14 mouse cellular contexts compared by ENCODE assay signal in the genomic region with DNA sequence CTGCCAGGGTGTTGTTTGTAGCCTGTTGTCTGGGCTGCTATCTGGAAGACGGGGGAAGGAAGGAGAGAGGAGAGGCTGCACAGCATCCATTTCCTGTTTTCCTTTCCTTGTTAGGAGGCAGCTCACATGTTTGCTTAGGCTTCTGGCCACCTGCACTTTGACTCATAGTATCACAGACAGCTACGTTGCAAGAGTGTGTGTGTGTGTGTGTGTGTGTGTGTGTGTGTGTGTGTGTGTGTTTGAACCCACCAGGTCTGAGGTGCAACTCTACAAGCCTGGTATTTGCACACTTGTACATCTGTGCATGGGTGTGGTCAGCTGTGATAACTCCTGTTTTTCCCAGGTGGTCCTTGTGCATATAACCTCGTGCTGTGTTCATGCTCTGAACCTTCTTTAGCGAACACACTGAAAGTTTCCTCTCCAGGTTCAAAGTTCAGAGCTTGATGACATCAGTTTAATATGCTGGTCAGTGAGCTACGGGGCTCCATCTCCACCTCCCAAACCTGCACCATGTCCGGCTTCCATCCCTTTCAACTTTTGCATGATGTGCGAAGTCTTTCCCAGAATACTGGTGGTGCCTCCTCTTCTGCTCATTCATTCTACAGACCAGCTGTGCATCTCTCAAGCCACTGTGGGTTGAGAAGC. TPM values are rescaled to one million over a fixed set of nuclear protein-coding genes. Genes with fewer than 3 reads are reported as not detected.
A peak's percentile ranks its signal among the peaks of the same experiment; 100 is the strongest.
DNase-seq lines count a peak whose midpoint lies in the region; ATAC-seq and TF ChIP-seq lines count a peak whose summit lies in the region.
"Had no signal": no experiment of that assay in that cellular context is flagged by ENCODE, and none has a peak within 500 bp of the region (broad histone marks: within the 10 kb centered on the region; RNA-seq: fewer than 3 reads in every experiment).

No protein-coding gene starts in this region.

- no peak overlapping the region for H3K9ac ChIP-seq in kidney, embryonic 15.5 days
- H3K9ac ChIP-seq in heart, embryonic 11.5 days (ENCODE audit: low read depth, low read length), result no peak overlapping the region
- H3K9ac ChIP-seq in intestine, postnatal 0 days (ENCODE audit: low read depth, low read length), result no peak overlapping the region
- H3K9ac ChIP-seq in liver, embryonic 16.5 days (ENCODE audit: low read depth, low read length), result no peak overlapping the region
- H3K9ac ChIP-seq: embryonic facial prominence, embryonic 13.5 days; forebrain, embryonic 13.5 days; hindbrain, embryonic 14.5 days had no signal

- 0 out of 2 replicates have a peak overlapping the region, but pooled peaks have one; percentile 18 for H3K27ac ChIP-seq in kidney, embryonic 15.5 days
- no peak overlapping the region for H3K27ac ChIP-seq in heart, embryonic 11.5 days (ENCODE audit: low read depth, low read length)
- peak overlapping the region; percentile 41 for H3K27ac ChIP-seq in intestine, postnatal 0 days (ENCODE audit: low read depth, low read length)
- no peak overlapping the region for H3K27ac ChIP-seq in liver, embryonic 16.5 days (ENCODE audit: low read length)
- H3K27ac ChIP-seq: embryonic facial prominence, embryonic 13.5 days; forebrain, embryonic 13.5 days; hindbrain, embryonic 14.5 days had no signal

- no peak overlapping the region for H3K4me3 ChIP-seq in kidney, embryonic 15.5 days (replicated peaks)
- no peak overlapping the region for H3K4me3 ChIP-seq in heart, embryonic 11.5 days (ENCODE audit: low read depth, low read length)
- no peak overlapping the region for H3K4me3 ChIP-seq in intestine, postnatal 0 days (ENCODE audit: low read depth, low read length)
- no peak overlapping the region for H3K4me3 ChIP-seq in liver, embryonic 16.5 days (ENCODE audit: low read depth, low read length)
- H3K4me3 ChIP-seq: embryonic facial prominence, embryonic 13.5 days; forebrain, embryonic 13.5 days had no signal

- no peaks in the 10 kb centered on the region for H3K36me3 ChIP-seq in kidney, embryonic 15.5 days
- H3K36me3 ChIP-seq in heart, embryonic 11.5 days (ENCODE audit: control insufficient read depth, insufficient read depth, low read length), result no peaks in the 10 kb centered on the region
- no peaks in the 10 kb centered on the region for H3K36me3 ChIP-seq in intestine, postnatal 0 days (ENCODE audit: control insufficient read depth, insufficient read depth)
- H3K36me3 ChIP-seq in liver, embryonic 16.5 days (ENCODE audit: control insufficient read depth, insufficient read depth), result no peaks in the 10 kb centered on the region
- H3K36me3 ChIP-seq: embryonic facial prominence, embryonic 13.5 days; G1E had no signal

- TF ChIP-seq CTCF in intestine, postnatal 0 days (IDR thresholded peaks at IDR 0.05; ENCODE audit: low read depth), result no peak

- H3K4me2 ChIP-seq in kidney, embryonic 15.5 days, result no peak overlapping the region
- H3K4me2 ChIP-seq in heart, embryonic 11.5 days, result no peak overlapping the region
- no peak overlapping the region for H3K4me2 ChIP-seq in intestine, postnatal 0 days (replicated peaks; ENCODE audit: low read depth)
- no peak overlapping the region for H3K4me2 ChIP-seq in liver, embryonic 16.5 days (ENCODE audit: low read depth, low read length)
- H3K4me2 ChIP-seq: embryonic facial prominence, embryonic 13.5 days; forebrain, embryonic 13.5 days; hindbrain, embryonic 14.5 days had no signal

- 0 out of 2 replicates have a peak, but pooled peaks have one; percentile 24 for ATAC-seq in kidney, embryonic 15.5 days (replicated peaks; ENCODE audit: low FRiP score)
- 0 out of 2 replicates have a peak, but pooled peaks have one; percentile 18 for ATAC-seq in heart, embryonic 11.5 days (replicated peaks; ENCODE audit: insufficient number of reproducible peaks, low FRiP score, low TSS enrichment)
- ATAC-seq in intestine, postnatal 0 days, result peak; percentile 84
- ATAC-seq in liver, embryonic 16.5 days (ENCODE audit: low read depth), result peak; percentile 79
- ATAC-seq: forebrain, embryonic 13.5 days had no signal

- H3K4me1 ChIP-seq in kidney, embryonic 15.5 days, result peaks cover 16% of the 10 kb centered on the region
- H3K4me1 ChIP-seq in heart, embryonic 11.5 days (ENCODE audit: control insufficient read depth, insufficient read depth, low read length), result peaks cover 6% of the 10 kb centered on the region
- H3K4me1 ChIP-seq in intestine, postnatal 0 days (replicated peaks; ENCODE audit: control insufficient read depth, insufficient read depth, low read length), result peaks cover 7% of the 10 kb centered on the region
- no peaks in the 10 kb centered on the region for H3K4me1 ChIP-seq in liver, embryonic 16.5 days (ENCODE audit: control insufficient read depth, low read depth, low read length)
- H3K4me1 ChIP-seq: embryonic facial prominence, embryonic 13.5 days had no signal

- H3K9me3 ChIP-seq in kidney, embryonic 15.5 days (replicated peaks), result peaks cover 6% of the 10 kb centered on the region
- 0 out of 2 replicates have a peak, but pooled peaks cover 2% of the 10 kb centered on the region for H3K9me3 ChIP-seq in heart, embryonic 11.5 days (replicated peaks; ENCODE audit: control insufficient read depth, low read length)
- H3K9me3 ChIP-seq in intestine, postnatal 0 days (ENCODE audit: control insufficient read depth), result no peaks in the 10 kb centered on the region
- H3K9me3 ChIP-seq in liver, embryonic 16.5 days (replicated peaks; ENCODE audit: control insufficient read depth, low read length), result no peaks in the 10 kb centered on the region

- 62% methylated on average over 7 of the region's 7 CpGs for WGBS in kidney, embryonic 15.5 days
- 69% methylated on average over 7 of the region's 7 CpGs for WGBS in heart, embryonic 11.5 days (ENCODE audit: insufficient replicate concordance)
- 48% methylated on average over 7 of the region's 7 CpGs for WGBS in intestine, postnatal 0 days
- WGBS in liver, embryonic 16.5 days (ENCODE audit: insufficient replicate concordance), result 51% methylated on average over 7 of the region's 7 CpGs

- DNase-seq in kidney, adult 9 months, result no peak
- DNase-seq in adrenal gland, adult (ENCODE audit: inconsistent age in 2 of 2, low spot score in 1 of 2), result no peak
- no peak for DNase-seq in gastrocnemius, postnatal 4 days (ENCODE audit: low spot score in 2 of 2)
- no peak for DNase-seq in thymus, postnatal 10 days (ENCODE audit: low spot score in 2 of 2)
- DNase-seq: adrenal gland, postnatal 36 days; cerebellum, postnatal 36 days had no signal

- H3K27me3 ChIP-seq in kidney, embryonic 15.5 days, result no peaks in the 10 kb centered on the region
- H3K27me3 ChIP-seq in heart, embryonic 11.5 days (ENCODE audit: control insufficient read depth, insufficient read depth, low read length), result no peaks in the 10 kb centered on the region
- no peaks in the 10 kb centered on the region for H3K27me3 ChIP-seq in intestine, postnatal 0 days (replicated peaks; ENCODE audit: control insufficient read depth, insufficient read depth, low read length)
- no peaks in the 10 kb centered on the region for H3K27me3 ChIP-seq in liver, embryonic 16.5 days (ENCODE audit: control insufficient read depth, insufficient read depth, low read depth, low read length)
- H3K27me3 ChIP-seq: embryonic facial prominence, embryonic 13.5 days; forebrain, embryonic 13.5 days had no signal

RNA-seq across cellular contexts. Expression of a gene that starts 27.2 kb away (rescaled TPM):
- polyA plus RNA-seq in kidney, embryonic 15.5 days (2015; fragmentation: Nextera tagmentation; extraction: Ambion mirVana), result 44.5 and 45.1 TPM in 2 replicates
- 27.0 and 32.2 TPM in 2 replicates for polyA plus RNA-seq in heart, embryonic 11.5 days (2014; fragmentation: Nextera tagmentation; extraction: Ambion mirVana)
- polyA plus RNA-seq in intestine, postnatal 0 days (2015; fragmentation: Nextera tagmentation; extraction: Ambion mirVana), result 10.7 and 11.9 TPM in 2 replicates
- 27.2 and 29.4 TPM in 2 replicates for polyA plus RNA-seq in liver, embryonic 16.5 days (2015; fragmentation: Nextera tagmentation; extraction: Ambion mirVana)
- 1 to 10 TPM; 8.6 to 8.7 TPM for total RNA-seq in gastrocnemius, postnatal 4 days (2021)

Comparison
In these comparisons a context has a peak if more than half of its experiments do, and no peak if none do; other contexts are left out.
1. ATAC-seq: peak in every context shown above with its lines; median percentile 84 in intestine, postnatal 0 days; 79 in liver, embryonic 16.5 days; 24 in kidney, embryonic 15.5 days; 18 in heart, embryonic 11.5 days.
2. H3K27ac ChIP-seq: peak in kidney, embryonic 15.5 days (single experiment) and intestine, postnatal 0 days (single experiment); none in heart, embryonic 11.5 days (single experiment) and liver, embryonic 16.5 days (single experiment).